Mouse (Mus musculus): ENCODE measurements around the gene Atoh8.

DNA sequence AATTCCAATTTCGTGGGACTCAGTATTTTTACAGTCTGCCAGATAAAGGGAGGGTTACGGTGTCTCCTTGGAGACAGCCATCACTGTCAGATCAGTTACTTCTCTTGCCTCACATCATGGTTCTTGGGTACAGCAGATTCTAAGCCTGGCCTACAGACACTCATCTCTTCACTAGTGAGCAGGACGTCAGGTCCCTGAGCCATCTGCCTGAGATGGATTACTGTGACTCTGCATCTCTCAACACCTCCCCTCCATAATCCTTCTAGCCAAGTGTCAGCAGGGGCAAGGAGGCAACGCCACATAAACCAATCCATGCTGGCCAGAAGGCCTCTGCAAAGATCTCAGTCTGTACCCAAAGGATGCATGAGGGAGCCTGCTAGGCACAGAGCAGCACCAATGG lies 24.0 kb downstream of the Atoh8 start:
- TF ChIP-seq CTCF (IDR thresholded peaks at IDR 0.05; ENCODE audit: borderline replicate concordance, insufficient read depth, low read length) (no peak), POLR2A (IDR thresholded peaks at IDR 0.05; ENCODE audit: low read depth, low read length) (no peak)

All from embryonic fibroblast, embryonic 13.5 days (primary cell).